Mouse (Mus musculus) embryonic facial prominence, embryonic 14.5 days (tissue): ENCODE measurements around the gene Rack1. TPM values are rescaled to one million over a fixed set of nuclear protein-coding genes. Genes with fewer than 3 reads are reported as not detected.

Experiments
- polyA plus RNA-seq: library from polyadenylated mRNA; unstranded; fragments of >200 nt; fragmentation: Nextera tagmentation; extraction: Ambion mirVana; gene quantifications from 2 replicates; pipeline ENCODE4 v1.2.1, GENCODE M21; 2014

The Rack1 gene
- polyA plus RNA-seq, 1 experiment from 2014 or later = 926 TPM

Other genes with a start within 250 kb of the Rack1 start
- gene Trim41, start 17.0 kb downstream of the Rack1 start, polyA plus RNA-seq = 5.2 and 5.3 TPM in 2 replicates
- 1.3 TPM in 2 replicates for gene Trim7, start 25.8 kb downstream of the Rack1 start, polyA plus RNA-seq
- 3.4 and 4.6 TPM in 2 replicates for gene Gm12184, start 26.3 kb downstream of the Rack1 start, polyA plus RNA-seq
- 6.9 and 7.6 TPM in 2 replicates for gene Irgm1, start 71.4 kb downstream of the Rack1 start, polyA plus RNA-seq
- gene Gm5431, start 101.9 kb downstream of the Rack1 start, polyA plus RNA-seq = 0.36 and 0.56 TPM in 2 replicates
- gene Psme2b, start 145.9 kb downstream of the Rack1 start, polyA plus RNA-seq = 2.8 and 3.4 TPM in 2 replicates
- 0.08 TPM in 1 of 2 replicates, not detected in the other for gene Olfr56, start 178.6 kb downstream of the Rack1 start, polyA plus RNA-seq
- 0.39 and 0.51 TPM in 2 replicates for gene 9930111J21Rik1, start 179.1 kb downstream of the Rack1 start, polyA plus RNA-seq
- not detected in 2 replicates for gene Gm12185, start 191.9 kb downstream of the Rack1 start, polyA plus RNA-seq
- 0.81 TPM in 1 of 2 replicates, not detected in the other for gene Tgtp1, start 193.8 kb downstream of the Rack1 start, polyA plus RNA-seq